ENCODE assay signal across 25 mouse cellular contexts in genomic region chr8:88309881-88310280, GRCm38 (mm10).
"Had no signal": no experiment of that assay in that cellular context is flagged by ENCODE, and none has a peak within 500 bp of the region (broad histone marks: within the 10 kb centered on the region; RNA-seq: fewer than 3 reads in every experiment).

No protein-coding gene starts in this region.

- H3K4me2 ChIP-seq: intestine, embryonic 15.5 days; kidney, embryonic 15.5 days; limb, embryonic 13.5 days; midbrain, embryonic 11.5 days; midbrain, embryonic 15.5 days; neural tube, embryonic 12.5 days; neural tube, embryonic 15.5 days had no signal

- H3K36me3 ChIP-seq: intestine, embryonic 15.5 days; kidney, embryonic 15.5 days; limb, embryonic 10.5 days; limb, embryonic 13.5 days; midbrain, embryonic 15.5 days; neural tube, embryonic 12.5 days; neural tube, embryonic 15.5 days had no signal

- H3K27ac ChIP-seq: intestine, embryonic 15.5 days; kidney, embryonic 15.5 days; layer of hippocampus, adult 2 months; limb, embryonic 10.5 days; limb, embryonic 13.5 days; liver, embryonic 14.5 days; midbrain, embryonic 15.5 days; neural tube, embryonic 12.5 days; neural tube, embryonic 15.5 days; stomach, postnatal 0 days had no signal

- H3K9ac ChIP-seq: intestine, embryonic 15.5 days; kidney, embryonic 15.5 days; limb, embryonic 13.5 days; liver, embryonic 14.5 days; midbrain, embryonic 15.5 days; neural tube, embryonic 12.5 days; neural tube, embryonic 15.5 days had no signal

- H3K9me3 ChIP-seq: intestine, embryonic 15.5 days; kidney, embryonic 15.5 days; limb, embryonic 10.5 days; limb, embryonic 13.5 days; midbrain, embryonic 15.5 days; neural tube, embryonic 12.5 days; neural tube, embryonic 15.5 days had no signal

- ATAC-seq: intestine, embryonic 15.5 days; midbrain, embryonic 15.5 days had no signal

- H3K4me3 ChIP-seq: intestine, embryonic 15.5 days; kidney, embryonic 15.5 days; layer of hippocampus, adult 2 months; limb, embryonic 10.5 days; limb, embryonic 13.5 days; midbrain, embryonic 15.5 days; neural tube, embryonic 12.5 days; neural tube, embryonic 15.5 days had no signal

- DNase-seq: kidney, adult 11 months; kidney, adult 8-10 months; kidney, postnatal 10 days; kidney, postnatal 4 days; layer of hippocampus, adult 9-11 months; liver; lung, adult 2 months; lung, postnatal 14 days; lung, postnatal 4 days; retina, postnatal 1 day; right cerebral cortex, postnatal 25 days; thymus, adult 2 months; thymus, postnatal 14 days; thymus, postnatal 4 days had no signal

- H3K4me1 ChIP-seq: intestine, embryonic 15.5 days; kidney, embryonic 15.5 days; midbrain, embryonic 15.5 days; neural tube, embryonic 12.5 days; neural tube, embryonic 15.5 days had no signal

- H3K27me3 ChIP-seq: intestine, embryonic 15.5 days; kidney, embryonic 15.5 days; limb, embryonic 13.5 days; midbrain, embryonic 15.5 days; neural tube, embryonic 12.5 days; neural tube, embryonic 15.5 days had no signal
